Mouse (Mus musculus): Measurements from ENCODE around the gene Cul5.

Cul5 gene

GRCm38 (mm10) chr9:53607816-53608215, 62.0 kb downstream of the Cul5 start:
- no peak for DNase-seq (ENCODE audit: low read depth, low spot score)

GRCm38 (mm10) chr9:53607192-53607591, 62.6 kb downstream of the Cul5 start:
- no peak for DNase-seq (ENCODE audit: low read depth, low spot score)

GRCm38 (mm10) chr9:53604954-53605353, 64.9 kb downstream of the Cul5 start:
- DNase-seq (ENCODE audit: low read depth, low spot score): no peak

GRCm38 (mm10) chr9:53603849-53604248, 66.0 kb downstream of the Cul5 start:
- no peak for DNase-seq (ENCODE audit: low read depth, low spot score)

GRCm38 (mm10) chr9:53603384-53603783, 66.4 kb downstream of the Cul5 start:
- peak; percentile 73 for DNase-seq (ENCODE audit: low read depth, low spot score)

GRCm38 (mm10) chr9:53601541-53601940, 68.3 kb downstream of the Cul5 start:
- no peak for DNase-seq (ENCODE audit: low read depth, low spot score)

GRCm38 (mm10) chr9:53598631-53599030, 71.2 kb downstream of the Cul5 start:
- no peak for DNase-seq (ENCODE audit: low read depth, low spot score)

GRCm38 (mm10) chr9:53596971-53597600, 72.7 kb downstream of the Cul5 start:
- DNase-seq (ENCODE audit: low read depth, low spot score): no peak

- peak; percentile 76 for DNase-seq (ENCODE audit: low read depth, low spot score)
Measured at GRCm38 (mm10) chr9:53594764-53595163, 75.0 kb downstream of the Cul5 start.

- DNase-seq (ENCODE audit: low read depth, low spot score): peak; percentile 83
Measured at GRCm38 (mm10) chr9:53581870-53582269, 87.9 kb downstream of the Cul5 start.

GRCm38 (mm10) chr9:53575721-53576120, 94.1 kb downstream of the Cul5 start:
- no peak for DNase-seq (ENCODE audit: low read depth, low spot score)

- DNase-seq (ENCODE audit: low read depth, low spot score): no peak
Measured at GRCm38 (mm10) chr9:53572516-53573307, 97.1 kb downstream of the Cul5 start.

GRCm38 (mm10) chr9:53570662-53571061, 99.2 kb downstream of the Cul5 start:
- DNase-seq (ENCODE audit: low read depth, low spot score): peak; percentile 74
